Mouse (Mus musculus) midbrain, postnatal 0 days (tissue): ENCODE results near the gene Rps6kc1. TPM values are rescaled to one million over a fixed set of nuclear protein-coding genes. Genes with fewer than 3 reads are reported as not detected.
A peak's percentile ranks its signal among the peaks of the same experiment; 100 is the strongest.

Experiments
- ATAC-seq: fragments of 200-750 bp; cut with Nextera tagmentation; 2 replicates; pipeline ENCODE4 v1.8.0; 2017; ENCODE audit warnings: moderate number of reproducible peaks, mild to moderate bottlenecking, moderate TSS enrichment, moderate library complexity; ENCODE audit not compliant: low FRiP score
- DNase-seq: peaks from one replicate; pipeline ENCODE4 v3.0.0-alpha.2; 2015; ENCODE audit warnings: low spot score
- H3K27ac ChIP-seq: fragments of 300-500 bp; sonication (generic); 2 replicates; pipeline ENCODE4 v1.5.1; 2014; ENCODE audit warnings: low read depth, mild to moderate bottlenecking, low read length, mixed read lengths
- H3K27me3 ChIP-seq: fragments of 300-500 bp; sonication (generic); 2 replicates; pipeline ENCODE4 v1.6.1; 2014; ENCODE audit warnings: low read length, control low read depth, mixed read lengths; ENCODE audit not compliant: insufficient read depth
- H3K36me3 ChIP-seq: fragments of 300-500 bp; sonication (generic); 2 replicates; pipeline ENCODE4 v1.6.1; 2014; ENCODE audit warnings: low read length, control low read depth, mixed read lengths; ENCODE audit not compliant: insufficient read depth
- H3K4me1 ChIP-seq: fragments of 300-500 bp; sonication (generic); 2 replicates; pipeline ENCODE4 v1.6.1; 2014; ENCODE audit warnings: mild to moderate bottlenecking, control low read depth, antibody characterized with exemption, low read length, mixed read lengths; ENCODE audit not compliant: insufficient read depth
- H3K4me2 ChIP-seq: fragments of 300-500 bp; sonication (generic); 2 replicates; pipeline ENCODE4 v1.6.1; 2014; ENCODE audit warnings: low read depth, mild to moderate bottlenecking, low read length, mixed read lengths; ENCODE audit not compliant: poor library complexity, severe bottlenecking
- H3K4me3 ChIP-seq: fragments of 300-500 bp; sonication (generic); 2 replicates; pipeline ENCODE4 v1.5.1; 2014; ENCODE audit warnings: low read depth, mild to moderate bottlenecking, low read length, moderate library complexity
- H3K9ac ChIP-seq: fragments of 300-500 bp; sonication (generic); replicated peaks from 2 replicates; pipeline ENCODE4 v1.6.1; 2014; ENCODE audit warnings: mild to moderate bottlenecking, low read length, moderate library complexity, mixed read lengths; ENCODE audit not compliant: poor library complexity, severe bottlenecking
- H3K9me3 ChIP-seq: fragments of 300-500 bp; sonication (generic); 2 replicates; pipeline ENCODE4 v1.6.1; 2016; ENCODE audit warnings: low read length, control low read depth
- CTCF ChIP-seq: IDR thresholded peaks from 2 replicates; pipeline ENCODE4 v1.5.1; 2016; ENCODE audit warnings: antibody characterized with exemption, mild to moderate bottlenecking
- WGBS: fragments of 180-500 bp; shearing (Covaris S2); extraction: QIAGEN DNeasy Blood & Tissue Kit; methylation state at CpG from one replicate; pipeline ENCODE4 v1.1.7; 2014; 5-methylcytosine and 5-hydroxymethylcytosine counted together
- polyA plus RNA-seq: library from polyadenylated mRNA; unstranded; fragments of >200 nt; fragmentation: Nextera tagmentation; extraction: Ambion mirVana; gene quantifications from 2 replicates; pipeline ENCODE4 v1.2.1, GENCODE M21; 2015
- total RNA-seq: library from RNA; depleted of rRNA; stranded (reverse); fragments of >200 nt; gene quantifications from 2 replicates; pipeline ENCODE4 v1.2.3, GENCODE M21; 2014

Gene Rps6kc1
- total and polyA plus RNA-seq, 2 experiments from 2014 or later = 26.9 to 44.7 TPM

- WGBS = 21% methylated on average over 25 of the region's 25 CpGs
These were observed 229.3 kb downstream of the Rps6kc1 start for GRCm38 (mm10) chr1:190682021-190682926.

GRCm38 (mm10) chr1:190675455-190675854 lies 236.1 kb downstream of the Rps6kc1 start:
- H3K9ac ChIP-seq = no peak overlapping the region
- TF ChIP-seq CTCF = no peak
- H3K4me2 ChIP-seq = no peak overlapping the region
- DNase-seq (no peak), ATAC-seq (no peak)
- no peak overlapping the region for H3K27ac ChIP-seq
- no peaks in the 10 kb centered on the region for H3K36me3 ChIP-seq
- WGBS = 88% methylated on average over 3 of the region's 3 CpGs
- H3K4me1 ChIP-seq = no peaks in the 10 kb centered on the region
- H3K27me3 ChIP-seq = no peaks in the 10 kb centered on the region
- H3K4me3 ChIP-seq = no peak overlapping the region
- H3K9me3 ChIP-seq = no peaks in the 10 kb centered on the region

More at GRCm38 (mm10) chr1:190682021-190682926, 229.3 kb downstream of the Rps6kc1 start:
- H3K4me1 ChIP-seq = no peaks in the 10 kb centered on the region
- H3K4me2 ChIP-seq = peak overlapping the region; percentile 16
- TF ChIP-seq CTCF = no peak
- DNase-seq (peak; percentile 91), ATAC-seq (peak; percentile 82)
- no peak overlapping the region for H3K9ac ChIP-seq
- no peaks in the 10 kb centered on the region for H3K9me3 ChIP-seq
- peak overlapping the region; percentile 55; the same call in 1 of the 2 replicates for H3K27ac ChIP-seq
- H3K36me3 ChIP-seq = no peaks in the 10 kb centered on the region
- H3K27me3 ChIP-seq = no peaks in the 10 kb centered on the region
- H3K4me3 ChIP-seq = no peak overlapping the region

GRCm38 (mm10) chr1:190669099-190669498 lies 242.5 kb downstream of the Rps6kc1 start:
- Histone ChIP-seq H3K27ac (no peak overlapping the region), H3K4me3 (no peak overlapping the region), H3K9ac (no peak overlapping the region), H3K4me1 (no peaks in the 10 kb centered on the region), H3K4me2 (no peak overlapping the region), H3K9me3 (no peaks in the 10 kb centered on the region), H3K27me3 (no peaks in the 10 kb centered on the region; the same call in 1 of the 2 replicates), H3K36me3 (no peaks in the 10 kb centered on the region)
- ATAC-seq (no peak), DNase-seq (no peak)
- TF ChIP-seq CTCF = no peak
- WGBS = 84% methylated on average over 10 of the region's 10 CpGs

- Histone ChIP-seq H3K27me3 (no peaks in the 10 kb centered on the region; the same call in 1 of the 2 replicates), H3K27ac (no peak overlapping the region), H3K9ac (no peak overlapping the region), H3K4me3 (no peak overlapping the region), H3K4me1 (no peaks in the 10 kb centered on the region), H3K9me3 (no peaks in the 10 kb centered on the region), H3K4me2 (no peak overlapping the region), H3K36me3 (no peaks in the 10 kb centered on the region)
- whole genome bisulfite sequencing = 97% methylated on average over 11 of the region's 11 CpGs
- ATAC-seq (no peak), DNase-seq (no peak)
- no peak for TF ChIP-seq CTCF
These were observed 243.7 kb downstream of the Rps6kc1 start for GRCm38 (mm10) chr1:190667821-190668220.

- H3K9me3 ChIP-seq = no peaks in the 10 kb centered on the region
- DNase-seq (no peak), ATAC-seq (no peak)
- no peaks in the 10 kb centered on the region; the same call in 1 of the 2 replicates for H3K27me3 ChIP-seq
- no peak overlapping the region for H3K4me3 ChIP-seq
- H3K9ac ChIP-seq = no peak overlapping the region
- no peak overlapping the region for H3K27ac ChIP-seq
- no peaks in the 10 kb centered on the region for H3K36me3 ChIP-seq
- no peaks in the 10 kb centered on the region for H3K4me1 ChIP-seq
- TF ChIP-seq CTCF = no peak
- WGBS = 93% methylated on average over 5 of the region's 5 CpGs
- no peak overlapping the region for H3K4me2 ChIP-seq
These were observed 244.2 kb downstream of the Rps6kc1 start for GRCm38 (mm10) chr1:190667326-190667725.

GRCm38 (mm10) chr1:190665490-190665875 lies 246.1 kb downstream of the Rps6kc1 start:
- no peak for ATAC-seq
- Histone ChIP-seq H3K36me3 (no peaks in the 10 kb centered on the region), H3K4me3 (no peak overlapping the region), H3K4me2 (no peak overlapping the region), H3K9ac (no peak overlapping the region), H3K9me3 (no peaks in the 10 kb centered on the region), H3K4me1 (peaks cover 2% of the 10 kb centered on the region; the same call in 1 of the 2 replicates), H3K27me3 (no peaks in the 10 kb centered on the region; the same call in 1 of the 2 replicates), H3K27ac (no peak overlapping the region)
- WGBS = 83% methylated on average over 8 of the region's 8 CpGs
- no peak for DNase-seq
- no peak for TF ChIP-seq CTCF
